8 mouse cellular contexts compared by ENCODE assay signal in genomic region chr7:112024446-112024730, GRCm38 (mm10). TPM values are rescaled to one million over a fixed set of nuclear protein-coding genes. Genes with fewer than 3 reads are reported as not detected.
DNase-seq lines count a peak whose midpoint lies in the region; ATAC-seq and TF ChIP-seq lines count a peak whose summit lies in the region.

No protein-coding gene starts in this region.

- 0 out of 2 replicates have a peak overlapping the region, but pooled peaks have one; percentile 23 for H3K27ac ChIP-seq in liver, adult 2 months (replicated peaks; ENCODE audit: insufficient read depth, low read depth, low read length)
- peak overlapping the region; percentile 98 for H3K27ac ChIP-seq in embryonic facial prominence, embryonic 14.5 days (replicated peaks; ENCODE audit: low read depth, low read length)
- H3K27ac ChIP-seq in intestine, embryonic 16.5 days (ENCODE audit: low read length) = peak overlapping the region; percentile 98
- no peak overlapping the region for H3K27ac ChIP-seq in neural tube, embryonic 12.5 days

- DNase-seq in liver, adult 2 months (ENCODE audit: extremely low read depth, low read depth, low spot score) = peak; percentile 79
- no peak for DNase-seq in liver
- no peak for DNase-seq in embryonic facial prominence, embryonic 14.5 days (ENCODE audit: low spot score)
- no peak for DNase-seq in ovary, postnatal 10 days (ENCODE audit: low spot score)
- no peak for DNase-seq in c-Kit-positive CD71-positive TER-119-positive erythroid progenitor cells, embryonic 14.5 days (ENCODE audit: low spot score)
- DNase-seq in adrenal gland, adult (ENCODE audit: inconsistent age in 2 of 2, low spot score in 1 of 2) = no peak

- no peaks in the 10 kb centered on the region for H3K9me3 ChIP-seq in embryonic facial prominence, embryonic 14.5 days (ENCODE audit: control insufficient read depth, low read length)
- no peaks in the 10 kb centered on the region for H3K9me3 ChIP-seq in intestine, embryonic 16.5 days (ENCODE audit: control insufficient read depth, low read length)
- no peaks in the 10 kb centered on the region for H3K9me3 ChIP-seq in neural tube, embryonic 12.5 days

- H3K4me2 ChIP-seq in embryonic facial prominence, embryonic 14.5 days (ENCODE audit: low read depth, low read length) = peak overlapping the region; percentile 81
- H3K4me2 ChIP-seq in intestine, embryonic 16.5 days (ENCODE audit: low read depth, low read length) = peak overlapping the region; percentile 50
- peak overlapping the region; percentile 71 for H3K4me2 ChIP-seq in neural tube, embryonic 12.5 days (replicated peaks)

- no peaks in the 10 kb centered on the region for H3K27me3 ChIP-seq in liver, adult 2 months (ENCODE audit: control insufficient read depth, insufficient read depth, low read length)
- H3K27me3 ChIP-seq in embryonic facial prominence, embryonic 14.5 days (replicated peaks; ENCODE audit: control insufficient read depth, insufficient read depth, low read length) = no peaks in the 10 kb centered on the region
- no peaks in the 10 kb centered on the region for H3K27me3 ChIP-seq in intestine, embryonic 16.5 days (replicated peaks; ENCODE audit: control insufficient read depth, insufficient read depth, low read length)
- no peaks in the 10 kb centered on the region for H3K27me3 ChIP-seq in neural tube, embryonic 12.5 days (replicated peaks)

- H3K4me3 ChIP-seq in liver, adult 2 months (ENCODE audit: insufficient read depth, low read depth, low read length) = peak overlapping the region; percentile 99
- H3K4me3 ChIP-seq in embryonic facial prominence, embryonic 14.5 days (ENCODE audit: low read depth, low read length) = peak overlapping the region; percentile 98
- H3K4me3 ChIP-seq in intestine, embryonic 16.5 days (ENCODE audit: low read length) = peak overlapping the region; percentile 71
- H3K4me3 ChIP-seq in neural tube, embryonic 12.5 days = peak overlapping the region; percentile 93

- TF ChIP-seq CTCF in liver, adult 2 months (IDR thresholded peaks at IDR 0.05; ENCODE audit: low read depth, low read length) = no peak

- no peak for TF ChIP-seq POLR2A in liver, adult 2 months (IDR thresholded peaks at IDR 0.05; ENCODE audit: extremely low read depth, insufficient read depth, low read length)

- peak overlapping the region; percentile 99 for H3K9ac ChIP-seq in liver, adult 2 months (ENCODE audit: low read depth, low read length)
- peak overlapping the region; percentile 99 for H3K9ac ChIP-seq in embryonic facial prominence, embryonic 14.5 days (ENCODE audit: low read depth, low read length)
- peak overlapping the region; percentile 92 for H3K9ac ChIP-seq in intestine, embryonic 16.5 days (ENCODE audit: low read depth, low read length)
- peak overlapping the region; percentile 98 for H3K9ac ChIP-seq in neural tube, embryonic 12.5 days

- H3K79me2 ChIP-seq in liver, adult 2 months (ENCODE audit: control insufficient read depth, insufficient read depth, low read length) = peaks cover 26% of the 10 kb centered on the region; the same call in 1 of the 2 replicates

- peaks cover 10% of the 10 kb centered on the region; the same call in 1 of the 2 replicates for H3K4me1 ChIP-seq in liver, adult 2 months (ENCODE audit: control insufficient read depth, insufficient read depth, low read length)
- H3K4me1 ChIP-seq in embryonic facial prominence, embryonic 14.5 days (ENCODE audit: control insufficient read depth, insufficient read depth, low read length) = peaks cover 24% of the 10 kb centered on the region
- peaks cover 26% of the 10 kb centered on the region for H3K4me1 ChIP-seq in intestine, embryonic 16.5 days (ENCODE audit: control insufficient read depth, insufficient read depth, low read length)
- peaks cover 25% of the 10 kb centered on the region for H3K4me1 ChIP-seq in neural tube, embryonic 12.5 days

- 4% methylated on average over 7 of the region's 7 CpGs for WGBS in liver, adult 2 months
- 23% methylated on average over 7 of the region's 7 CpGs for WGBS in embryonic facial prominence, embryonic 14.5 days
- WGBS in intestine, embryonic 16.5 days = 13% methylated on average over 7 of the region's 7 CpGs
- 39% methylated on average over 7 of the region's 7 CpGs for WGBS in neural tube, embryonic 12.5 days

- no peaks in the 10 kb centered on the region for H3K36me3 ChIP-seq in liver, adult 2 months (ENCODE audit: control insufficient read depth, insufficient read depth, low read length)
- H3K36me3 ChIP-seq in embryonic facial prominence, embryonic 14.5 days (ENCODE audit: control insufficient read depth, insufficient read depth, low read length) = 0 out of 2 replicates have a peak, but pooled peaks cover 7% of the 10 kb centered on the region
- H3K36me3 ChIP-seq in intestine, embryonic 16.5 days (ENCODE audit: control insufficient read depth, insufficient read depth, low read length) = no peaks in the 10 kb centered on the region
- no peaks in the 10 kb centered on the region for H3K36me3 ChIP-seq in neural tube, embryonic 12.5 days

- ATAC-seq in embryonic facial prominence, embryonic 14.5 days (ENCODE audit: low read depth) = no peak
- ATAC-seq in intestine, embryonic 16.5 days = no peak
- ATAC-seq in neural tube, embryonic 12.5 days (ENCODE audit: low FRiP score, low read depth) = no peak

RNA-seq across cellular contexts. Expression of gene Usp47, which starts 1.1 kb away (rescaled TPM):
- 50.9 and 56.3 TPM in 2 replicates for total RNA-seq in liver, adult 2 months (2014; rRNA removed)
- 9.4 TPM in 2 replicates for polyA plus RNA-seq in liver, adult 2 months (2012; rRNA removed)
- 86.7 and 88.4 TPM in 2 replicates for polyA plus RNA-seq in embryonic facial prominence, embryonic 14.5 days (2014; fragmentation: Nextera tagmentation; extraction: Ambion mirVana)
- polyA plus RNA-seq in intestine, embryonic 16.5 days (2015; fragmentation: Nextera tagmentation; extraction: Ambion mirVana) = 48.7 and 50.8 TPM in 2 replicates
- polyA plus RNA-seq in neural tube, embryonic 12.5 days (2016; fragmentation: Nextera tagmentation; extraction: Ambion mirVana) = 95.1 and 103 TPM in 2 replicates
